Mouse (Mus musculus): Measurements from ENCODE around the gene Dnah17. TPM values are rescaled to one million over a fixed set of nuclear protein-coding genes. Genes with fewer than 3 reads are reported as not detected.

Dnah17 gene
- total RNA-seq, 1 experiment: 0.40 TPM

GRCm38 (mm10) chr11:118003176-118003575, 127.3 kb downstream of the Dnah17 start:
- DNase-seq (ENCODE audit: low read depth, low spot score): no peak
- Histone ChIP-seq H3K4me1 (ENCODE audit: control insufficient read depth in 2 of 2, insufficient read depth in 2 of 2, low read length in 2 of 2, poor library complexity in 1 of 2) (peaks cover 10 to 25% of the 10 kb centered on the region in 2 experiments), H3K9ac (ENCODE audit: insufficient read depth, low read depth, low read length, poor library complexity, severe bottlenecking) (no peak overlapping the region), H3K4me3 (ENCODE audit: insufficient read depth in 1 of 2, low read depth in 1 of 2, low read length in 2 of 2, poor library complexity in 1 of 2, severe bottlenecking in 1 of 2) (no peak overlapping the region), H3K27ac (ENCODE audit: insufficient read depth, low read depth, low read length, poor library complexity, severe bottlenecking) (no peak overlapping the region), H3K36me3 (ENCODE audit: control insufficient read depth, insufficient read depth, low read length, poor library complexity, severe bottlenecking) (peaks cover 63% of the 10 kb centered on the region), H3K9me3 (ENCODE audit: control insufficient read depth, insufficient read depth, low read depth, low read length) (no peaks in the 10 kb centered on the region)
- TF ChIP-seq ZNF384 (IDR thresholded peaks at IDR 0.05; ENCODE audit: low read depth, low read length): no peak
- no peak for TF ChIP-seq MAFK (IDR thresholded peaks at IDR 0.05; ENCODE audit: insufficient read depth, low read depth, low read length)
- TF ChIP-seq HCFC1 (IDR thresholded peaks at IDR 0.05; ENCODE audit: borderline replicate concordance, insufficient read depth, low read length): no peak
- no peak for TF ChIP-seq CHD2 (IDR thresholded peaks at IDR 0.05; ENCODE audit: low read depth, low read length)
- in situ Hi-C loops (cut with MboI; ENCODE audit: low sequenced_read_pairs in 2 of 2, unreplicated experiment in 2 of 2): no loop called here

GRCm38 (mm10) chr11:118000565-118001215, 129.7 kb downstream of the Dnah17 start:
- peaks cover 4 to 20% of the 10 kb centered on the region in 2 experiments; a peak in 3 of 4 replicates for H3K4me1 ChIP-seq (ENCODE audit: control insufficient read depth in 2 of 2, insufficient read depth in 2 of 2, low read length in 2 of 2, poor library complexity in 1 of 2)
- no peak for DNase-seq (ENCODE audit: low read depth, low spot score)
- in situ Hi-C loops (cut with MboI; ENCODE audit: low sequenced_read_pairs in 2 of 2, unreplicated experiment in 2 of 2): no loop called here
- no peak overlapping the region for H3K9ac ChIP-seq (ENCODE audit: insufficient read depth, low read depth, low read length, poor library complexity, severe bottlenecking)
- no peak overlapping the region for H3K4me3 ChIP-seq (ENCODE audit: insufficient read depth in 1 of 2, low read depth in 1 of 2, low read length in 2 of 2, poor library complexity in 1 of 2, severe bottlenecking in 1 of 2)
- TF ChIP-seq ZC3H11A (IDR thresholded peaks at IDR 0.05; ENCODE audit: borderline replicate concordance, low read depth, low read length) (no peak), ZNF384 (IDR thresholded peaks at IDR 0.05; ENCODE audit: low read depth, low read length) (no peak), HCFC1 (IDR thresholded peaks at IDR 0.05; ENCODE audit: borderline replicate concordance, insufficient read depth, low read length) (no peak), MAFK (IDR thresholded peaks at IDR 0.05; ENCODE audit: insufficient read depth, low read depth, low read length) (no peak; the same call in 1 of the 2 replicates), CHD2 (IDR thresholded peaks at IDR 0.05; ENCODE audit: low read depth, low read length) (no peak)
- H3K27ac ChIP-seq (ENCODE audit: insufficient read depth, low read depth, low read length, poor library complexity, severe bottlenecking): peak overlapping the region; percentile 17; the same call in 1 of the 2 replicates
- no peaks in the 10 kb centered on the region for H3K9me3 ChIP-seq (ENCODE audit: control insufficient read depth, insufficient read depth, low read depth, low read length)
- peaks cover 60% of the 10 kb centered on the region for H3K36me3 ChIP-seq (ENCODE audit: control insufficient read depth, insufficient read depth, low read length, poor library complexity, severe bottlenecking)

DNA sequence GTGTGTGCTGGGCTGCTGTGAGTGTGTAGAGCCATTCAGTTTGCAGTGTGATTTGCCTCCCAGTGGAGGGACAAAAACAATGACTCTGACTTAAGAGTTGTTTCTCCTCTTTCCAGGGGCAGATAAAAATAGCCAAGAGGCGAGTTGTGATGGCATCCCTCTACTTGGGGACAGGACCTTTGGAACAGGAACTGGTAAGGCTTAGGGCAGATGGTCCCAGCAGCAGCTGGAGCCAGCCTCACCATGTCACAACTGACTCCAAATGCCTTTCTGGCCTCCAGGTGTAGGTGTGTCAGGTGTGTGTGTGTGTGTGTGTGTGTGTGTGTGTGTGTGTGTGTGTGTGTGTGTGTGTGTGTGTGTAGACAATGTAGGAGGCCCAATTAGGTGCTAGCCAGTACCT, 130.4 kb downstream of the Dnah17 start:
- Histone ChIP-seq H3K4me3 (ENCODE audit: insufficient read depth in 1 of 2, low read depth in 1 of 2, low read length in 2 of 2, poor library complexity in 1 of 2, severe bottlenecking in 1 of 2) (no peak overlapping the region), H3K36me3 (ENCODE audit: control insufficient read depth, insufficient read depth, low read length, poor library complexity, severe bottlenecking) (peaks cover 55% of the 10 kb centered on the region), H3K27ac (ENCODE audit: insufficient read depth, low read depth, low read length, poor library complexity, severe bottlenecking) (no peak overlapping the region), H3K9me3 (ENCODE audit: control insufficient read depth, insufficient read depth, low read depth, low read length) (no peaks in the 10 kb centered on the region), H3K9ac (ENCODE audit: insufficient read depth, low read depth, low read length, poor library complexity, severe bottlenecking) (no peak overlapping the region), H3K4me1 (ENCODE audit: control insufficient read depth in 2 of 2, insufficient read depth in 2 of 2, low read length in 2 of 2, poor library complexity in 1 of 2) (peaks cover 5 to 23% of the 10 kb centered on the region in 2 experiments; a peak in 3 of 4 replicates)
- DNase-seq (ENCODE audit: low read depth, low spot score): no peak
- in situ Hi-C loops (cut with MboI; ENCODE audit: low sequenced_read_pairs in 2 of 2, unreplicated experiment in 2 of 2): no loop called here
- no peak for TF ChIP-seq MAFK (IDR thresholded peaks at IDR 0.05; ENCODE audit: insufficient read depth, low read depth, low read length)
- no peak for TF ChIP-seq CHD2 (IDR thresholded peaks at IDR 0.05; ENCODE audit: low read depth, low read length)

GRCm38 (mm10) chr11:117999260-117999934, 131.0 kb downstream of the Dnah17 start:
- in situ Hi-C loops (cut with MboI; ENCODE audit: low sequenced_read_pairs in 2 of 2, unreplicated experiment in 2 of 2): no loop called here
- peaks cover 52% of the 10 kb centered on the region for H3K36me3 ChIP-seq (ENCODE audit: control insufficient read depth, insufficient read depth, low read length, poor library complexity, severe bottlenecking)
- peaks cover 3 to 25% of the 10 kb centered on the region in 2 experiments; a peak in 2 of 4 replicates for H3K4me1 ChIP-seq (ENCODE audit: control insufficient read depth in 2 of 2, insufficient read depth in 2 of 2, low read length in 2 of 2, poor library complexity in 1 of 2)

More at GRCm38 (mm10) chr11:117999260-117999934, 131.0 kb downstream of the Dnah17 start:
- no peak overlapping the region for H3K27ac ChIP-seq (ENCODE audit: insufficient read depth, low read depth, low read length, poor library complexity, severe bottlenecking)
- H3K9ac ChIP-seq (ENCODE audit: insufficient read depth, low read depth, low read length, poor library complexity, severe bottlenecking): no peak overlapping the region
- no peak overlapping the region for H3K4me3 ChIP-seq (ENCODE audit: insufficient read depth in 1 of 2, low read depth in 1 of 2, low read length in 2 of 2, poor library complexity in 1 of 2, severe bottlenecking in 1 of 2)
- H3K9me3 ChIP-seq (ENCODE audit: control insufficient read depth, insufficient read depth, low read depth, low read length): no peaks in the 10 kb centered on the region
- DNase-seq (ENCODE audit: low read depth, low spot score): no peak
- TF ChIP-seq ZC3H11A (IDR thresholded peaks at IDR 0.05; ENCODE audit: borderline replicate concordance, low read depth, low read length) (no peak), CHD2 (IDR thresholded peaks at IDR 0.05; ENCODE audit: low read depth, low read length) (no peak), ZNF384 (IDR thresholded peaks at IDR 0.05; ENCODE audit: low read depth, low read length) (no peak), MAFK (IDR thresholded peaks at IDR 0.05; ENCODE audit: insufficient read depth, low read depth, low read length) (no peak), HCFC1 (IDR thresholded peaks at IDR 0.05; ENCODE audit: borderline replicate concordance, insufficient read depth, low read length) (no peak)

Measured in ES-E14 (cell line).